Mouse (Mus musculus) MEL (cell line): ENCODE results near the gene Wdr72.

Experiments
- CTCF ChIP-seq, 3 experiments: IDR thresholded peaks in 2 of 3; conservative IDR thresholded peaks in 1 of 3; 2 replicates each; pipeline ENCODE4 v1.5.1; 2011 to 2012; ENCODE audit warnings: low read length in 3 of 3, low read depth in 2 of 3, mild to moderate bottlenecking in 2 of 3, improper control_type of control experiment in 1 of 3, inconsistent platforms in 1 of 3, mixed read lengths in 1 of 3, moderate library complexity in 1 of 3; ENCODE audit not compliant: control insufficient read depth in 1 of 3, insufficient read depth in 1 of 3, poor library complexity in 1 of 3, severe bottlenecking in 1 of 3
- JUND ChIP-seq: IDR thresholded peaks from 2 replicates; pipeline ENCODE4 v1.6.1; 2011; ENCODE audit warnings: low read depth, mild to moderate bottlenecking, improper control_type of control experiment, low read length
- MAFK ChIP-seq: IDR thresholded peaks from 2 replicates; pipeline ENCODE4 v1.6.1; 2011; ENCODE audit warnings: low read depth, mild to moderate bottlenecking, low read length, improper control_type of control experiment, borderline replicate concordance
- MAX ChIP-seq: IDR thresholded peaks from 2 replicates; pipeline ENCODE4 v1.6.1; 2011; ENCODE audit warnings: low read length, improper control_type of control experiment
- POLR2AphosphoS2 ChIP-seq: IDR thresholded peaks from 2 replicates; pipeline ENCODE4 v1.6.1; 2011; ENCODE audit warnings: low read length, improper control_type of control experiment
- POLR2AphosphoS5 ChIP-seq: IDR thresholded peaks from 2 replicates; pipeline ENCODE4 v1.6.1; 2012; ENCODE audit warnings: low read depth, borderline replicate concordance, mild to moderate bottlenecking, inconsistent platforms, low read length, moderate library complexity, mixed read lengths
- TCF12 ChIP-seq: IDR thresholded peaks from 2 replicates; pipeline ENCODE4 v1.6.1; 2014; ENCODE audit warnings: low read depth, mild to moderate bottlenecking, inconsistent platforms, low read length, improper control_type of control experiment, moderate library complexity
- UBTF ChIP-seq: IDR thresholded peaks from 2 replicates; pipeline ENCODE4 v1.6.1; 2012; ENCODE audit warnings: low read depth, mild to moderate bottlenecking, inconsistent platforms, low read length, improper control_type of control experiment, moderate library complexity, borderline replicate concordance; ENCODE audit not compliant: insufficient read depth
- USF1 ChIP-seq: IDR thresholded peaks from 2 replicates; pipeline ENCODE4 v1.6.1; 2014; ENCODE audit warnings: low read depth, mild to moderate bottlenecking, inconsistent platforms, low read length, improper control_type of control experiment, moderate library complexity
- ZC3H11A ChIP-seq: IDR thresholded peaks from 2 replicates; pipeline ENCODE4 v1.6.1; 2012; ENCODE audit warnings: low read depth, mild to moderate bottlenecking, inconsistent platforms, low read length, improper control_type of control experiment
- ZMIZ1 ChIP-seq: IDR thresholded peaks from 2 replicates; pipeline ENCODE4 v1.6.1; 2012; ENCODE audit warnings: low read depth, mild to moderate bottlenecking, inconsistent platforms, low read length, improper control_type of control experiment, moderate library complexity

DNA sequence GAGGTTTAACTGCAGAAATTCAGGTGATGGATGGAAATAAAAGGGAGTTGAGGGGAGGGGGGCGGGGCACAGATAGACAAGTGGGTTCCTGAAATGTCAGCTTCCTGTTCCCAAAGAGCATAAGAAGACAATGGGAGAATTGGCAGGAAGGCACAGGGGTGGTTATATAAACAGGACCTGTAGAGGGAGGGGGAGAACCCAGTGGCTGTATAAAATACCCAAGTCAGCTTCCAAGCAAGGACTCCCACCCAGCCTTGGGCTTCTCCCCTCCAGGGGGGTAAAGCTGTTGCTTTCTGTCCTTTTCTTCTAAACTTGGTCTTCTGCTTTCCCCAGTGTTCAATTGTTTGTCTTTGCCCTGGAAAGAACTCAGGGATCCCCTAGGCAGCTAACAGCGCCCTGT, 55.5 kb downstream of the Wdr72 start:
- TF ChIP-seq POLR2AphosphoS5 (no peak), JUND (no peak), CTCF (IDR thresholded peaks at IDR 0.05 in 2 of 3, conservative IDR thresholded peaks at IDR 0.05 in 1 of 3; ENCODE audit: control insufficient read depth in 1 of 3, insufficient read depth in 1 of 3, low read depth in 2 of 3, low read length in 3 of 3, poor library complexity in 1 of 3, severe bottlenecking in 1 of 3) (no peak), UBTF (no peak), POLR2AphosphoS2 (no peak), TCF12 (no peak), ZMIZ1 (no peak), ZC3H11A (no peak), MAFK (no peak), USF1 (no peak), MAX (no peak)
